Mouse (Mus musculus) layer of hippocampus, adult 9-11 months (tissue): Measurements from ENCODE around the gene Ccdc149.

ENCODE experiments used
- DNase-seq: peaks from one replicate; pipeline ENCODE4 v3.0.0; 2022

Gene Ccdc149

GRCm38 (mm10) chr5:52367866-52368840, 103.2 kb downstream of the Ccdc149 start:
- no peak for DNase-seq

- DNase-seq: no peak
These were observed 104.7 kb downstream of the Ccdc149 start for GRCm38 (mm10) chr5:52366661-52367060.

DNA sequence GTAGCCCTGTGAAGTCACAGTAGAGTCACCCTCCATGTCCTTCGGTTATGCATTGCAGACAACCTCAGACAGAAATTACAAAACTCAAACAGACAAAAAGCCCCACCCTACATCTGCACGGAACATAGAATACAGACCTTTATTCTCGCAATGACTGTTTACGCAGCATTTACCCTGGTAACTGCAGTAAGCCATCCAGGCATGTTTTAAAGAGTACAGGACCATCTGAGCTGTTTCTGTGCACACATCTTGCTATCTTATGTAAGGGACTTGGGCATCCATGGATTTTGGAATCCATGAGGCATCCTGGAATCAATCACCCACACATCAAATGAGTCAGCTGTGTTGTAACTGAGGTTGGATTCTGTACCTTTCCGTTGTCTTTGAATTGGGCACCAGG, 105.4 kb downstream of the Ccdc149 start:
- peak; percentile 63 for DNase-seq

GRCm38 (mm10) chr5:52364521-52364920, 106.8 kb downstream of the Ccdc149 start:
- no peak for DNase-seq

GRCm38 (mm10) chr5:52363468-52364150, 107.7 kb downstream of the Ccdc149 start, which contains the start of gene Sod3:
Gene Sod3 (plus strand): TSS chr5:52363791.
- no peak for DNase-seq

DNA sequence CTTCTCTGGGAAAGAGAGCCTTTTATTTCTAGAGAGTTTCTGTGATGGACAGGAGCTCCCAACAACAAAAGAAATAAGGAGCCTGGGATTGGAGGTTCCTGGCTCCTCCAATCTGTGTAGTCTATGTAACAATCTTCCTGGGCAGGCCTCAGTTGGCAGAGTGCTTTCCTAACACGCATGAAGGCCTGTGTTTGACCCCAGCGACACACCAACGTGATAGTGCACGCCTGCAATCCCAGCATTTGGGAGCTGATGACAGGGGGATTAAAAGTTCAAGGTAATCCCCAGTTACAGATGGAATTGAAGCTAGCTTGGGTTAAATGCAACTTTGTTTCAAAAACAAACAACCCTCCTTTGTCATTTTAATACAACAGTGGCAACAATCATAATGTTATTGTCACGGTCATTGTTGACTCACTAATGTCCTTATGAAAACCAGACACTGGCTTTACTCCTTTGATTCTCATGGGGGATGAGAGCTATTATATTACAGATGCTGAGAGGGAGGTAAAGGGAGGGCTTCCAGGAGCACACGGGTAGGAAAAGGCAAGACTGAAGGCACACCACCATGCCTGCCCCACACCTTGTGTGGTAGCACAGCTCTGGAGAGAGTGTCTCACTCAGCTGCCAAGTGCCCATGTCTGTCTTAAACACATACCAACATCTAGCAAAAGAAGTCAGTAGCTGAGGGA, 108.4 kb downstream of the Ccdc149 start:
- no peak for DNase-seq

- DNase-seq: no peak
These were observed 110.9 kb downstream of the Ccdc149 start for GRCm38 (mm10) chr5:52360286-52361049.

DNA sequence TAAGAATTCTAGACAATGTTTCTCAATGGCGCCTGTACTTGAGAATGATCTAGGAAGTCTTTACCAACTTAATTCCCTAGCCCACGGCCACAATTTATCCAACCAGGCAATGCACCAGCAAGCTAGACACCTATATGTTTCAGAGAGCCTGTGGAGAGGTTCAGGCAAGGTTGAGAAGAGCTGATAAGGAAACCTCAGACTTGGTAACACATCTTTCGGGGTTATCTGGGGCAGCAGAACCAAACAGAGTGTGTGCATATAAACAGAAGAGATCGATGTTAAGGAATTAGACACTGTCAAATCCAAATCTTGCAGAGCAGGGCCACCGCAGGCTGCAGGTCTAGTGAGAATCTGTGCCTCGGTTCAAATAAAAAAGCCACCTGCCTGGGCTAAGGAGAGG, 113.2 kb downstream of the Ccdc149 start:
- no peak for DNase-seq

DNA sequence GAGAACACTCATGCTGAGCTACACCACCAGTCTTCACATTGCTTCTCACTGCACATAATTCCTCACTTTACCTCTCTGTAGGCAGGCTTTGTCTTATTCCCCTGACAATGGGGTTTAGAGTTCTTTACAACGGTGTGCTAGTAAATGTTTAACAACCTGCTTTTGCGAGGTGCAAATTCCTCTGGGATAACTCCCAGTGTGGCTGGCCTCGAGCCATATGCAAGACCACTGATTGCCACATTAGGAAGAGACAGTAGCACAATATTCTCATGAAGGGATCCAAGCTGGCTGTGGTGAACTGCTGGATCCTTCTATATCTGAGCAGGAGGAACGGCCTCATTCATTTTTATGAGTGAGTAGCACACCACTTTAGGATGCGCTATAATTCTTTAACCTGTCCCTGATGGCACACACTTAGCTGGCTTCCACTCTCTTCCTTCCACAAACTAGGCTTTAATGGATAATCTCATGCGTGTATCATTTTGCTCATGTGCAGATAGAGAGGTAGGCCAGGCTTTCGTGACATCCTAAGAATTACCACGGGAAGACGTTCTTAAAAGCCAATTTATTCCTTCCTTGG, 114.1 kb downstream of the Ccdc149 start:
- DNase-seq: no peak

DNA sequence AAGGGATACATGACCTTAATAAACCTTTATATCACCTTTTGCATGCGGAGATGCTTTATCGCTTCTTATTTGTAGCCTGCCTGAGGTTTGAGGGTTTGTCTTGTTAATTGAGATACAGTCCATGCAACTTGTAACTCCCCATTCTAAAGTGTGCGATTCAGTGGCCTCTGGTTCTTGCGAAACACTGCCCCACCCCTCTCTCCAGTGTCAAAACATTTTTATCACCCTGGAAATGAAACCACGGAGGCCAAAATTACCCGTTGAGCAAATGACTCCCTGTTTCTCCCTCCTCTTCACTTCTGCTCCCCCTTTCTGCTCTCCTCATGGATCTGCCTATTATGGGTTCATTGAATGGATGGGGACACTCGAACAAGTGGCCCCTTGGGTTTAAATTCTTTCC, 115.7 kb downstream of the Ccdc149 start:
- no peak for DNase-seq

GRCm38 (mm10) chr5:52354441-52354840, 116.9 kb downstream of the Ccdc149 start:
- no peak for DNase-seq

DNA sequence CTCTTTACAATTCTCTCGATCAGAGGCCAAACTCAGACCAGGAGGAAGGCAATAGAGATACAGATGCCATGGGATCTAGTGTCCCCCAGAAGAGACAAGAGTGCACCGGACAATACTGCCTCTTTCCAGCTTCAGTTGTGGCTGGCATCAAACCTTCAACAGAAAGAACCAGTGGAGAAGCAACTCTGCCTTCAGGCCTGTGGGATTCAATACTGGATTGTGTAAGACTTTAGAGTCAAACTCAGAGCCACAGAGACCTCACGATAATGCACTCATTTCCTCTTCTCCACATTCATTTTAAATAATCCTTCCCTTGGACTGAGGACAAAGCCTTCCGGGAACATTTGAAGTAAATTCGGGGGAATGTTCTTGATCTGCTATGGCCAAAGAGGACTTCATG, 118.6 kb downstream of the Ccdc149 start:
- DNase-seq: no peak

DNA sequence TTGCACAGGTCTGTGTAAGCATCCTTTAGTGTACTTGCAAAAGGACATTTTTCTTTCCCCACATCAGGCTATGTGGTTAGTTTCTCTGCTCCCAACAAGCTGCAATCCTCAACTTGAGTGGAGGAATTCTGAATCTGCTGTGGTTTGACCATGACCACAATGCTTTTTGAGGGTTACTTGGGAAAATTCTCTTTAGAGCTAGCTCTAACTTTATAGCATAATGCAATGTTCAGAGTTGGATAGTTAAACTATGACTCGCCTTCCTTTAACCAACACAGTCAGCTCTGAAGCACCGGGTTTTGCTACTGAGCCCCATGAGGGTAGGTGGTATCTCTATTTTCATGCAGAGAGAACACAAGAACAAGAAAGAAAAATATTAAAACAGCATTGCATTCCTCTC, 119.8 kb downstream of the Ccdc149 start:
- no peak for DNase-seq

DNA sequence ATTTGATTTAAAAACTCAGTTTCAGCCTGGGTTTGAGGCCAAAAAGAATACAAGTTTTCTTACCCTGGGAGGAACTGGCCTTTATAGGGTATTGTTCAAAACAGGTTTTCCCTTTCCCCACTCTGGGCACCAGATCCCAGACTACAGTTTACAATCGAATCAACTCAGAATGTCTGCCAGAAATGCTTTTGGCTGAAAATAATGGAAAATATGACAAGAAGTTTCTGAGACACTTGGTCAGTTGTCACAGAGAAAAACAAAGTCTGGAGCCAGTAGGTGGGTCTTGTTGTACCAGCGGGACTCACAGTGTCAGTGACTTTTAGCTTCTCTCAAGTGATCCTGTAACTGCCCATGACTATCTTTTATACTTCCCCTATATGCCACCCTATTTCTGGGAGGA, 120.9 kb downstream of the Ccdc149 start:
- no peak for DNase-seq

GRCm38 (mm10) chr5:52346890-52347289, 124.4 kb downstream of the Ccdc149 start:
- DNase-seq: no peak

DNA sequence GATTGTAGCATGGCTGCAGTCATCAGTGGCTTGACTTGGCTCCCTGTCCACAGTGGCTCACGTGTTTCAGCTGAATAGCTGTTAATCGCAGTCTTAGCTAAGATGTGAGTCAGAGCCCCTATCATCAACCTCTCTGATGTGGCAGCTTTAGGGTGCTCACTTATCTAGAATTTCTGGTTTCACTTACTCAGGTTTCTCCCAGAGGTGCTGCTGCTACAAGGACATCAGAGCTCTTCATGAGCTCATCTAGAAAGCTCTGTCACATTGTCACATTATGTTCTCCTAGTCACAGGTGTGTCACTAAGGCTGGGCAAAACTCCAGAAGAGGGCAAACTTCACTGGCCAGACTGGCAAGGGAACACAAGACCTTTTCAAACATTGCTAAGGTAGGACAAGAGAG, 132.2 kb downstream of the Ccdc149 start:
- no peak for DNase-seq

- no peak for DNase-seq
These were observed 135.7 kb downstream of the Ccdc149 start for GRCm38 (mm10) chr5:52335590-52335989.

- no peak for DNase-seq
These were observed 139.2 kb downstream of the Ccdc149 start for GRCm38 (mm10) chr5:52332120-52332519.
